Mouse (Mus musculus): Measurements from ENCODE around the gene Terf2ip.

The Terf2ip gene

GRCm38 (mm10) chr8:112009558-112009957 is 1.6 kb upstream of the Terf2ip start:
- DNase-seq (ENCODE audit: low spot score in 2 of 2): no peak

- peak in 1 of 2 experiments; percentile 38 for DNase-seq (ENCODE audit: low spot score in 2 of 2)
Measured at GRCm38 (mm10) chr8:112011816-112012242, 631 bp downstream of the Terf2ip start.

DNA sequence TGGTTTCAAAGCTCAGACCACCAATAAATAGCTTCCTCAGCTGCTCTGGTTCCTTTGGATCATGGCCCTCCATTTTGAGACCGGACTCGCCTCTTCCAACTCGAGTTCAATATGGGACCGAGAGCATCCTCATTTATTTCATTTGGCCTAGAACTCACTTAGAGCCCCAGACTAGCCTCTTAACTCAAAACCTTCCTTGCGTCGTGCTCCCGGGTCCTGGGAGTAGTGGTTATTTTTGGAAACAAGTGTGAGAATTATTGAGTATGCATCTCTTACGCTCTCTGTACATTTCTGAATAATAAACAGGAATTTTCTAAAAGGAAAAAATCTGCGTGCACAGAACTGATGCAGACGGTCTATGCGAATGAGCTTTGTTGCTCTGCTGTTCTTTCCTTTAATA is 3.7 kb downstream of the Terf2ip start, which contains the start of gene Gm6793:
Gene Gm6793 (minus strand): TSS at position 101 of the 400 bp plus-strand sequence.
- DNase-seq (ENCODE audit: low spot score in 2 of 2): no peak

DNA sequence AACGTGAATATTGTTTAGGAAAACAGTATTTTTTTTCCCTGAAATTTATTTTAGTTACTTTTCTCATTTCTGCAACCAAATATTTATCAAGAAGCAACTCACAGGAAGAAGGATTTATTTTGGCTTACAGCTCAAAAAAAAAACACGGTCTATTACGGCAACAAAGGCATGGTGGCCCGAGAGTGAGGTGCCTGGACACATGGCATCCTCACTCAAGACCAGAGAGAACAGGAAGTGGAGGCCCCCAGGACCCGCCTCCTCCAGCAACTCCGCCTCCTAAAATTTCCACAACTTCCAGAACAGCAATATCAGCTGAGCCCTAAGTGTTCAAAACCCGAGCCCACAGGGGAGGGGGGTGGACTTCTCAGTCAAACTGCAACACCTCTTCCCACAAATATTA is 18.3 kb downstream of the Terf2ip start:
- DNase-seq (ENCODE audit: low spot score in 2 of 2): no peak

- no peak for DNase-seq (ENCODE audit: low spot score in 2 of 2)
Measured at GRCm38 (mm10) chr8:112030663-112031062, 19.5 kb downstream of the Terf2ip start.

- no peak for DNase-seq (ENCODE audit: low spot score in 2 of 2)
Measured at GRCm38 (mm10) chr8:112033071-112033470, 21.9 kb downstream of the Terf2ip start.

DNA sequence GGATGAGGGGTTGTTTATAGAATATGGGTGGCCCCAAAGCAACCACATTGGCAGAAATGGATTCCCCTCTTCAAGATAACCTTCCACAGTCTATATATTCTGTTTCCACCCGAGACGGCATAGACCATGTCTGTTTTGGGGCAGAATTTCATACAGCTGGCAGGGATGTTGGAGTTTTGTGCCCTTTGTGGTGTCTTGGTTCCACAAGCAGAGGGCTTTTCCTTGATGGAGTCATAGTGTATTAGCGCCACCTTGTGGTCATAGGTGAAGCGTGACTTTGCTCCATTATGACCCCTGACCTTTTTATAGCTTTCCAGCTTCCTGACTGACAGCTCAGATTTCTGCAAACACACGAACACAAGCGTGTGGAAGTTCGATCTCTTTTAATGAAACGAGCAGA is 23.4 kb downstream of the Terf2ip start:
- DNase-seq (ENCODE audit: low spot score in 2 of 2): no peak

GRCm38 (mm10) chr8:112037521-112037920 is 26.3 kb downstream of the Terf2ip start:
- no peak for DNase-seq (ENCODE audit: low spot score in 2 of 2)

DNA sequence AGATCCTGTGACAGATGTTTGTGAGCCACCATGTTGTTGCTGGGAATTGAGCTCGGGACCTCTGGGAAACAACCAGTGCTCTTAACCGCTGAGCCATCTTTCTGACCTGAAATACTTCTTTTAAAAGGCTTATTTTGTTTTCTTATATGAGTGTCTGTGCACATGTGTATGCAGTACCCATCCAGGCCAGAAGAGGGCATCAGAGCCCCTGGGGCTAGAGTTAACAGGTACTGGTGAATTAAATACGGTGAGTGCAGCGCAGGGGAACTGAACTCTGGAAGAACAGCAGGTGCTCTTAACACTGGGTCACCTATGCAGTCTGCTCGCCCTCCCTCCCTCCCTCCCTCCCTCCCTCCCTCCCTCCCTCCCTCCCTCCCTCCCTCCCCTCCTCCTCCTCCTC is 34.0 kb downstream of the Terf2ip start:
- no peak for DNase-seq (ENCODE audit: low spot score in 2 of 2)

GRCm38 (mm10) chr8:112045896-112046295 is 34.7 kb downstream of the Terf2ip start:
- DNase-seq (ENCODE audit: low spot score in 2 of 2): peak; percentile 62 to 88

DNA sequence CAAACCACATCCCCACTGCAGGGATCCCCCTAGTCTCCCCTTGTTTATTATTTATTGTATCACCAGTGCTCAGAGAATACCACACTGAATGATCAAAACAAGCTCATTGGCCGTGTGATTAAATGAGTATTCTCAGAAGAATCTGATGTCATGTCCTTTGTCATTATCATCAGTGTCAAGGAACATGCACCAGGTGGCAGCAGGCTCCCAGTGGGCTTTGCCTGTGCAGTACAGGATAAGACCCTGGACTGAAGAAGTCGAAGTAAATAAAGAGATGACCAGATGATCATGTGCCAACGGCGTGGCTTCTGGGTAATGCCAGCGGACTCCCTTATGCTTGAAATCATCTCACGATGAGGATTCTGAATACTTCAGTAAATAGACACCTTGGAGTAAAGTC is 37.1 kb downstream of the Terf2ip start:
- DNase-seq (ENCODE audit: low spot score in 2 of 2): no peak

- DNase-seq (ENCODE audit: low spot score in 2 of 2): no peak
Measured at GRCm38 (mm10) chr8:112049984-112050383, 38.8 kb downstream of the Terf2ip start.

GRCm38 (mm10) chr8:112051537-112051936 is 40.3 kb downstream of the Terf2ip start:
- no peak for DNase-seq (ENCODE audit: low spot score in 2 of 2)

DNA sequence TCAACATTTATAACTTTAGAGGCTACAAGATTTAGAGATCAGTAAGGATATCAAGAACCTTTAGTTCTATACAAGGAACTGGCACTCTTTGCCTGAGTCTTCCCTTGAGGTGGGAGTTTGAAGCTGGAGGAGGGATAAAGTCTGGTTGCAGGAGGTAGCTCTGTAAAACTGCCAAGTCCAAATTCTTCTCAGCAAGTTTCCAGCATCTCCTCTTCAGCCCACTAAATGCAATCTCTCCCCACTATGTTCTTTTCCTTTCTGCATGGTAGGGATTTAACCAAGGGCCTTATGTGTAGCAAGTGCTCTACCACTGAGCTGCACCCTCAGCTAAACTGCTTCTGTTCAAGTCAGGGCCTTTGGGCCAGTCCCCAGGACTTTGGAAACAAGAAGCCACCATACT is 43.3 kb downstream of the Terf2ip start:
- no peak for DNase-seq (ENCODE audit: low spot score in 2 of 2)

- DNase-seq (ENCODE audit: low spot score in 2 of 2): no peak
Measured at GRCm38 (mm10) chr8:112061372-112061771, 50.2 kb downstream of the Terf2ip start.

Data from frontal cortex, postnatal 10 days (tissue).